Mouse (Mus musculus) heart, adult 8-10 months (tissue): ENCODE measurements around the gene Ramac. TPM values are rescaled to one million over a fixed set of nuclear protein-coding genes. Genes with fewer than 3 reads are reported as not detected.

Source experiments
- DNase-seq: peaks from one replicate; pipeline ENCODE4 v3.0.0; 2022; ENCODE audit warnings: low spot score
- total RNA-seq, 4 experiments: library from RNA; stranded (reverse); gene quantifications; 2 replicates each; pipeline ENCODE4 v1.2.4; 2022

Ramac gene
- total RNA-seq, 4 experiments from 2014 or later, result 24.8 to 28.8 (median 25.8) TPM

GRCm38 (mm10) chr7:81777667-81778218 is 15.0 kb downstream of the Ramac start:
- DNase-seq, result no peak

GRCm38 (mm10) chr7:81788536-81788935 is 25.8 kb downstream of the Ramac start:
- DNase-seq, result peak; percentile 7

GRCm38 (mm10) chr7:81789095-81789757 is 26.5 kb downstream of the Ramac start, which contains the start of gene 3110040N11Rik:
Gene 3110040N11Rik (minus strand): TSS chr7:81789478.
- peak; percentile 77 for DNase-seq

- DNase-seq, result no peak
These were observed 43.3 kb downstream of the Ramac start for GRCm38 (mm10) chr7:81806067-81806466.

Other genes starting within 250 kb of the Ramac start
- gene Fsd2, start 196.0 kb upstream of the Ramac start, total RNA-seq, result 100 to 1,000 TPM; 349 to 382 (median 364) TPM
- 10 to 100 TPM in 1 of 4 experiments, 1 to 10 TPM in 3; 7.8 to 10.2 (median 8.4) TPM for gene Whamm, start 191.7 kb upstream of the Ramac start, total RNA-seq
- gene Homer2, start 55.4 kb upstream of the Ramac start, total RNA-seq, result 100 to 1,000 TPM in 2 of 4 experiments, 10 to 100 TPM in 2; 87.9 to 110 (median 104) TPM
- gene 3110040N11Rik, start 26.6 kb downstream of the Ramac start, total RNA-seq, result 10 to 100 TPM; 29.1 to 34.0 (median 32.1) TPM
- gene Btbd1, start 66.5 kb downstream of the Ramac start, total RNA-seq, result 100 to 1,000 TPM; 134 to 162 (median 154) TPM
- not detected for gene Gm10160, start 92.9 kb downstream of the Ramac start, total RNA-seq
- 10 to 100 TPM in 1 of 4 experiments, 1 to 10 TPM in 3; 8.0 to 10.9 (median 8.8) TPM for gene Tm6sf1, start 96.1 kb downstream of the Ramac start, total RNA-seq
- gene Hdgfl3, start 171.5 kb downstream of the Ramac start, total RNA-seq, result 1 to 10 TPM; 7.1 to 9.5 (median 8.9) TPM
- gene Bnc1, start 229.4 kb downstream of the Ramac start, total RNA-seq, result 1 to 10 TPM; 1.5 to 2.2 (median 1.6) TPM